Mouse (Mus musculus) G1E (cell line): Measurements from ENCODE around the gene P2ry12.

Source experiments
- CTCF ChIP-seq: IDR thresholded peaks from 2 replicates; pipeline ENCODE4 v1.5.1; 2012; ENCODE audit warnings: low read depth, low read length, inconsistent platforms, mixed read lengths
- GATA1 ChIP-seq: IDR thresholded peaks from 2 replicates; pipeline ENCODE4 v1.6.1; 2012; ENCODE audit warnings: borderline replicate concordance, low read length, inconsistent platforms, mixed read lengths
- GATA2 ChIP-seq: IDR thresholded peaks from 2 replicates; pipeline ENCODE4 v1.6.1; 2012; ENCODE audit warnings: low read depth, low read length, inconsistent platforms, borderline replicate concordance
- POLR2AphosphoS5 ChIP-seq: IDR thresholded peaks from 2 replicates; pipeline ENCODE4 v1.6.1; 2012; ENCODE audit warnings: low read depth, low read length, inconsistent platforms; ENCODE audit not compliant: insufficient replicate concordance
- TAL1 ChIP-seq: conservative IDR thresholded peaks from 2 replicates; pipeline ENCODE4 v1.6.1; 2012; ENCODE audit warnings: low read depth, low read length, inconsistent platforms, mixed read lengths

DNA sequence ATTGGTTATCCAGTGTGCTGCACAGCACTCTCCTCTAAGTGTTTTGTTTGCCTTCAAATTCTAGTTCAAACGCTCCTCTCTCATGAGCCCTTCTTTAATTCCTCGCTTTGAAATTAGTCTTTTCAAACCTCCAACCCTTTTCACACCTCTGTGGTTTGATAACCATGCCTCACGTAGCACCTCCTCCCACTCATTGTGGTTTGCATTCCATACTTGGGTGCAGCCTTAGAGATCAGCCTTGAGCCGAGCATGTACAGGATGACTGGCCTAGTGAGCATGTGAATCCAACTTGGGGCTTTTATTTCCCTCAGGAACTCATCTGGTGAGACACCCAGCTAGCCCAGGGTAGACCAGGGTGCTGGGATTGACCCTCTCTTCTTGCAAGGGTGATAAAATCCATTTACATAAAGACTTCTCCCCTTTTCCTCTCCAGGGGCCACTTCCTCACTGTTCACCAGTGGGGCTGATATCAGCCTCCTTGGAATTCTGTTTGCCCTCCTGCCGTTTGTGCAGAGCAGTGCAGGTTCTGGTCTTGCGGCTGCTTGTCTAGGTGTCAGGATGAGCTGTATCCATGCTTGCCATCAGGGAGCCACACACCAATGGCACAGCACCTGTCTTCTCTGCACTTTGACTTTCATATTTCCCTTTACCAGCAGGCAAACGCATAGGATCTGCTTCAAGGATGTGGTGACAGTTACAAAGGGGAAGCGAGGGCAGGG, 58.7 kb downstream of the P2ry12 start:
- TF ChIP-seq GATA1 (no peak), CTCF (no peak), GATA2 (no peak), TAL1 (no peak), POLR2AphosphoS5 (no peak)
